Mouse (Mus musculus): Measurements from ENCODE around the gene Gm13090. TPM values are rescaled to one million over a fixed set of nuclear protein-coding genes. Genes with fewer than 3 reads are reported as not detected.

Gene Gm13090
- polyA plus RNA-seq, 2 experiments from 2014 or later, result not detected

- ATAC-seq, result no peak
Measured at GRCm38 (mm10) chr4:151138586-151138985, 49.2 kb downstream of the Gm13090 start.

- no peak for ATAC-seq
Measured at GRCm38 (mm10) chr4:151139053-151139840, 49.9 kb downstream of the Gm13090 start.

- ATAC-seq, result no peak
Measured at GRCm38 (mm10) chr4:151140368-151140982, 51.1 kb downstream of the Gm13090 start.

Other genes starting within 250 kb of the Gm13090 start
- gene Errfi1, start 235.7 kb upstream of the Gm13090 start, polyA plus RNA-seq (2017; shearing (Covaris generic)), result 1 to 10 TPM; 1.4 to 2.7 TPM
- gene Park7, start 175.1 kb upstream of the Gm13090 start, polyA plus RNA-seq (2017; shearing (Covaris generic)), result 100 to 1,000 TPM; 550 to 588 TPM
- 100 to 1,000 TPM; 209 to 263 TPM for gene Tnfrsf9, start 175.0 kb upstream of the Gm13090 start, polyA plus RNA-seq (2017; shearing (Covaris generic))
- not detected for gene Uts2, start 92.5 kb upstream of the Gm13090 start, polyA plus RNA-seq (2017; shearing (Covaris generic))
- gene Per3, start 44.9 kb upstream of the Gm13090 start, polyA plus RNA-seq (2017; shearing (Covaris generic)), result 1 to 10 TPM; 4.7 to 5.2 TPM
- gene Vamp3, start 31.6 kb upstream of the Gm13090 start, polyA plus RNA-seq (2017; shearing (Covaris generic)), result 10 to 100 TPM; 41.7 to 53.2 TPM